Comparison of ENCODE assay signal across 9 mouse cellular contexts in the genomic region with DNA sequence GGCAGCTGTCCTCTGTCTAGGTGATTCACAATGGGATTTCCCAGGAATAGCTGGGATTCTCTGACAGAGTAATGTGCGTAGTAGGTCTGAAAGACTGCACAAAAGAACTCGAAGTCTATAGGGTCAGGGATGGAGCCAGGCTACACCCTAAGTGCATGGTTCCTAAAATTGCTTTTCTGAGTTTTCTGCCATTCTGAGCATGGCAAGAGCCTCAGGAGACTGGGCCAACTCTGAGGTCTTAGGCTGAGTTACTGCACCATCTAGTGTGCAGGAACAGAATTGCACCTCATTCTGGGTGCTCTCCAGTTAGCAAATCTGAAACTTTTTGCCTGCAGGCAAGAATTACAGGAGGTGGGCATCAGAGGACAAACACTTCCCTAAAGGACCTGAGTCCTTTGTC. TPM values are rescaled to one million over a fixed set of nuclear protein-coding genes. Genes with fewer than 3 reads are reported as not detected.
DNase-seq lines count a peak whose midpoint lies in the region; ATAC-seq lines count a peak whose summit lies in the region.
"Had no signal": no experiment of that assay in that cellular context is flagged by ENCODE, and none has a peak within 500 bp of the region (broad histone marks: within the 10 kb centered on the region; RNA-seq: fewer than 3 reads in every experiment).

No protein-coding gene starts in this region.

- peak; percentile 72 for DNase-seq in forebrain, embryonic 14.5 days (ENCODE audit: low spot score)
- peak; percentile 13 for DNase-seq in urinary bladder, adult 2 months (ENCODE audit: low spot score)
- no peak for DNase-seq in urinary bladder, postnatal 25 days (ENCODE audit: low spot score)
- peak; percentile 7 for DNase-seq in fibroblast of lung, adult 2 months (ENCODE audit: low read depth)
- peak; percentile 13 to 15 for DNase-seq in left cerebral cortex, postnatal 36 days (ENCODE audit: low spot score in 2 of 2)
- DNase-seq in retina, embryonic 14.5 days (ENCODE audit: low spot score), result peak; percentile 78
- no peak for DNase-seq in thymus, postnatal 14 days

- no peaks in the 10 kb centered on the region for H3K9me3 ChIP-seq in forebrain, embryonic 14.5 days (replicated peaks; ENCODE audit: control insufficient read depth, low read length)
- no peaks in the 10 kb centered on the region for H3K9me3 ChIP-seq in forebrain, embryonic 16.5 days (ENCODE audit: control insufficient read depth, low read length)

- no peak overlapping the region for H3K4me3 ChIP-seq in forebrain, embryonic 14.5 days (ENCODE audit: low read depth, low read length)
- no peak overlapping the region for H3K4me3 ChIP-seq in forebrain, embryonic 16.5 days (replicated peaks; ENCODE audit: low read length)
- H3K4me3 ChIP-seq: heart, embryonic 13.5 days had no signal

- H3K27me3 ChIP-seq in forebrain, embryonic 14.5 days (replicated peaks; ENCODE audit: control insufficient read depth, insufficient read depth, low read length), result no peaks in the 10 kb centered on the region
- H3K27me3 ChIP-seq in forebrain, embryonic 16.5 days (replicated peaks; ENCODE audit: control insufficient read depth, insufficient read depth, low read length), result no peaks in the 10 kb centered on the region
- H3K27me3 ChIP-seq: heart, embryonic 13.5 days had no signal

- ATAC-seq in forebrain, embryonic 14.5 days, result no peak
- no peak for ATAC-seq in forebrain, embryonic 16.5 days

- intact Hi-C loops in left cerebral cortex, postnatal 36 days (cut with DNase I), result loop anchor here (10.0 kb wide), 1 partner anchor 1605 kb away; a partner anchor contains a TSS

- 27% methylated on average over 2 of the region's 2 CpGs for WGBS in forebrain, embryonic 14.5 days
- WGBS in forebrain, embryonic 16.5 days, result 48% methylated on average over 2 of the region's 2 CpGs

- no peak overlapping the region for H3K4me2 ChIP-seq in forebrain, embryonic 14.5 days (ENCODE audit: low read length)
- H3K4me2 ChIP-seq in forebrain, embryonic 16.5 days (ENCODE audit: low read length), result no peak overlapping the region
- H3K4me2 ChIP-seq: heart, embryonic 13.5 days had no signal

- no peaks in the 10 kb centered on the region for H3K4me1 ChIP-seq in forebrain, embryonic 14.5 days (ENCODE audit: control insufficient read depth, insufficient read depth, low read length)
- H3K4me1 ChIP-seq in forebrain, embryonic 16.5 days (replicated peaks; ENCODE audit: control insufficient read depth, insufficient read depth, low read length), result no peaks in the 10 kb centered on the region
- H3K4me1 ChIP-seq: heart, embryonic 13.5 days had no signal

- no peak overlapping the region for H3K9ac ChIP-seq in forebrain, embryonic 14.5 days (ENCODE audit: low read length)
- H3K9ac ChIP-seq in forebrain, embryonic 16.5 days (replicated peaks; ENCODE audit: low read depth, low read length), result no peak overlapping the region
- H3K9ac ChIP-seq: heart, embryonic 13.5 days had no signal

- H3K27ac ChIP-seq in forebrain, embryonic 14.5 days (ENCODE audit: low read depth, low read length), result no peak overlapping the region
- H3K27ac ChIP-seq in forebrain, embryonic 16.5 days (ENCODE audit: low read length), result no peak overlapping the region
- H3K27ac ChIP-seq: heart, embryonic 13.5 days had no signal

- no peaks in the 10 kb centered on the region for H3K36me3 ChIP-seq in forebrain, embryonic 14.5 days (ENCODE audit: control insufficient read depth, insufficient read depth, low read length)
- no peaks in the 10 kb centered on the region for H3K36me3 ChIP-seq in forebrain, embryonic 16.5 days (ENCODE audit: control insufficient read depth, insufficient read depth)
- H3K36me3 ChIP-seq: heart, embryonic 13.5 days had no signal

RNA-seq across cellular contexts. Expression of a gene that starts 6.2 kb away (rescaled TPM):
- polyA plus RNA-seq in forebrain, embryonic 14.5 days (2014; fragmentation: Nextera tagmentation; extraction: Ambion mirVana), result not detected in 2 replicates
- polyA plus RNA-seq in forebrain, embryonic 16.5 days (2015; fragmentation: Nextera tagmentation; extraction: Ambion mirVana), result not detected in 2 replicates
- polyA plus RNA-seq in urinary bladder, adult 2 months (2012; rRNA removed), result not detected in 2 replicates
- not detected for total RNA-seq in left cerebral cortex, postnatal 36 days (2021)
- polyA plus RNA-seq: heart, embryonic 13.5 days had no signal

RNA-seq across cellular contexts. Expression of a gene that starts 23.2 kb away (rescaled TPM):
- polyA plus RNA-seq in forebrain, embryonic 14.5 days (2014; fragmentation: Nextera tagmentation; extraction: Ambion mirVana), result not detected in 2 replicates
- polyA plus RNA-seq in forebrain, embryonic 16.5 days (2015; fragmentation: Nextera tagmentation; extraction: Ambion mirVana), result not detected in 2 replicates
- polyA plus RNA-seq in urinary bladder, adult 2 months (2012; rRNA removed), result not detected in 2 replicates
- total RNA-seq in left cerebral cortex, postnatal 36 days (2021), result not detected
- polyA plus RNA-seq: heart, embryonic 13.5 days had no signal

RNA-seq across cellular contexts. Expression of a gene that starts 38.1 kb away (rescaled TPM):
- polyA plus RNA-seq in forebrain, embryonic 14.5 days (2014; fragmentation: Nextera tagmentation; extraction: Ambion mirVana), result not detected in 2 replicates
- polyA plus RNA-seq in forebrain, embryonic 16.5 days (2015; fragmentation: Nextera tagmentation; extraction: Ambion mirVana), result not detected in 2 replicates
- polyA plus RNA-seq in urinary bladder, adult 2 months (2012; rRNA removed), result not detected in 2 replicates
- total RNA-seq in left cerebral cortex, postnatal 36 days (2021), result not detected
- polyA plus RNA-seq: heart, embryonic 13.5 days had no signal

Comparison
In these comparisons a context has a peak if more than half of its experiments do, and no peak if none do; other contexts are left out.
1. DNase-seq: peak in forebrain, embryonic 14.5 days (single experiment), urinary bladder, adult 2 months (single experiment), fibroblast of lung, adult 2 months (single experiment), left cerebral cortex, postnatal 36 days (2 of 2) and retina, embryonic 14.5 days (single experiment); none in urinary bladder, postnatal 25 days (single experiment) and thymus, postnatal 14 days (single experiment).